Mouse (Mus musculus) brain, embryonic 14.5 days (tissue): ENCODE results near the gene Dsp.

ENCODE experiments used
- CTCF ChIP-seq: fragments of 200-500 bp; IDR thresholded peaks from 2 replicates; pipeline ENCODE4 v1.5.1; 2012; ENCODE audit warnings: inconsistent platforms, mild to moderate bottlenecking, moderate library complexity, borderline replicate concordance; ENCODE audit not compliant: insufficient read depth, insufficient read length; ENCODE audit errors: extremely low read depth
- POLR2A ChIP-seq: fragments of 200-500 bp; IDR thresholded peaks from 2 replicates; pipeline ENCODE4 v1.6.1; 2012; ENCODE audit warnings: mild to moderate bottlenecking, inconsistent platforms, borderline replicate concordance; ENCODE audit not compliant: poor library complexity, insufficient read depth, insufficient read length, severe bottlenecking; ENCODE audit errors: extremely low read depth

DNA sequence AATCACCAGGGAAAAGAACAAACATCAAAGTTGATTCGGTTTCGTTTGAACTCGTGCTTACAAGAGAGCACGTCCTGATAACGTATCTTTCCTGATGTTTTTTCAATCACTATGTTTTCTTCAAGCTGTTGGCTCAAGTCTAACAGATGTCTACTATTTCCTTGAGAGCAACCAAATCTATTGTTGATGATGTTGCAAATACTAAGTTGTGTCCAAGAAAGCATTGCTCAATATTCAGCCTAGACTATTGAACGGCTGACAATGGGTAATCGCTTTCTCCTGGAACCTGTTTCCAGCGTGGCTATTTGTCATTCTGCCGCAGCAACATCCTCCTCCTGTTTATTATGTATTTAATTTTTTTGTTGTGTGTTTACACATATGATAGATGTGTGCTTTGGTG is 28.8 kb upstream of the Dsp start:
- TF ChIP-seq POLR2A (no peak), CTCF (no peak)
